Comparison of ENCODE assay signal across 14 mouse cellular contexts in the genomic region with DNA sequence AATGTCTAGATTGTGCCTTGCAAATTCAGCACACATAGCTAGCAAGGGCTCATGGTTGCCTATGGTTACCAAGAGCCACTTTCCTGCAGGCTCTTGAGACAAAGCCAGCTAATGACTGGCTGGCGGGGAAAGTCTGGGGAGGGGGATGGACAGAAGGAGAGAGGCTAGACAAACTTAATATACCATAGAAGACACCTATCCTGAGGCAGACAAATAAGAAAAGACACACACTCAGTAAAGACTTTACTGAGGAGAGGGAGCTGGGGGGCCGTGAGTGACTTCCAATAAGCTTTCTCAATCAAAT.
DNase-seq lines count a peak whose midpoint lies in the region; ATAC-seq and TF ChIP-seq lines count a peak whose summit lies in the region.
"Had no signal": no experiment of that assay in that cellular context is flagged by ENCODE, and none has a peak within 500 bp of the region (broad histone marks: within the 10 kb centered on the region; RNA-seq: fewer than 3 reads in every experiment).

No protein-coding gene starts in this region.

- no peaks in the 10 kb centered on the region for H3K9me3 ChIP-seq in forebrain, postnatal 0 days (ENCODE audit: low read length)
- H3K9me3 ChIP-seq in midbrain, embryonic 14.5 days (ENCODE audit: control insufficient read depth, low read length) = no peaks in the 10 kb centered on the region
- H3K9me3 ChIP-seq: liver, embryonic 12.5 days had no signal

- peak overlapping the region; percentile 47 for H3K27ac ChIP-seq in forebrain, postnatal 0 days (ENCODE audit: low read depth, low read length)
- peak overlapping the region; percentile 79 for H3K27ac ChIP-seq in midbrain, embryonic 14.5 days (replicated peaks; ENCODE audit: low read depth, low read length)
- H3K27ac ChIP-seq: liver, embryonic 12.5 days; macrophage had no signal

- 3% methylated on average over 2 of the region's 2 CpGs for WGBS in forebrain, postnatal 0 days
- WGBS in midbrain, embryonic 14.5 days = 19% methylated on average over 2 of the region's 2 CpGs

- H3K36me3 ChIP-seq in forebrain, postnatal 0 days (ENCODE audit: insufficient read depth) = no peaks in the 10 kb centered on the region
- H3K36me3 ChIP-seq in midbrain, embryonic 14.5 days (ENCODE audit: control insufficient read depth, insufficient read depth, low read length) = no peaks in the 10 kb centered on the region
- H3K36me3 ChIP-seq: liver, embryonic 12.5 days had no signal

- peak; percentile 13 for DNase-seq in right cerebral cortex, adult 18-20 months
- DNase-seq in right cerebral cortex, postnatal 36 days (ENCODE audit: low spot score in 2 of 2) = no peak
- DNase-seq in forebrain, postnatal 0 days = peak; percentile 74
- peak; percentile 78 for DNase-seq in midbrain, embryonic 14.5 days
- DNase-seq in ovary, postnatal 10 days (ENCODE audit: low spot score) = no peak
- DNase-seq in lung, adult 18-20 months = no peak
- DNase-seq in urinary bladder, adult 18-20 months (ENCODE audit: low spot score in 2 of 2) = no peak
- no peak for DNase-seq in cerebellum, adult 9-11 months
- DNase-seq: cerebellum, adult 8-10 months; kidney, postnatal 10 days had no signal

- H3K4me2 ChIP-seq in forebrain, postnatal 0 days (ENCODE audit: low read depth) = no peak overlapping the region
- peak overlapping the region; percentile 18 for H3K4me2 ChIP-seq in midbrain, embryonic 14.5 days (ENCODE audit: low read length)
- H3K4me2 ChIP-seq: liver, embryonic 12.5 days had no signal

- no peaks in the 10 kb centered on the region for H3K27me3 ChIP-seq in forebrain, postnatal 0 days (ENCODE audit: insufficient read depth, low read length)
- H3K27me3 ChIP-seq in midbrain, embryonic 14.5 days (ENCODE audit: control insufficient read depth, insufficient read depth, low read length) = no peaks in the 10 kb centered on the region
- H3K27me3 ChIP-seq: liver, embryonic 12.5 days; Patski had no signal

- no peak overlapping the region for H3K9ac ChIP-seq in forebrain, postnatal 0 days
- no peak overlapping the region for H3K9ac ChIP-seq in midbrain, embryonic 14.5 days (replicated peaks; ENCODE audit: low read length)
- H3K9ac ChIP-seq: liver, embryonic 12.5 days had no signal

- H3K4me3 ChIP-seq in forebrain, postnatal 0 days (ENCODE audit: low read depth, low read length) = no peak overlapping the region
- H3K4me3 ChIP-seq in midbrain, embryonic 14.5 days (replicated peaks; ENCODE audit: low read depth, low read length) = no peak overlapping the region
- H3K4me3 ChIP-seq: liver, embryonic 12.5 days had no signal

- peaks cover 15% of the 10 kb centered on the region for H3K4me1 ChIP-seq in forebrain, postnatal 0 days (ENCODE audit: insufficient read depth)
- H3K4me1 ChIP-seq in midbrain, embryonic 14.5 days (ENCODE audit: control insufficient read depth, insufficient read depth, low read length) = peaks cover 21% of the 10 kb centered on the region
- H3K4me1 ChIP-seq: liver, embryonic 12.5 days had no signal

- no peak for TF ChIP-seq CTCF in forebrain, postnatal 0 days (IDR thresholded peaks at IDR 0.05; ENCODE audit: low read depth)

- ATAC-seq in forebrain, postnatal 0 days = peak; percentile 76
- ATAC-seq in midbrain, embryonic 14.5 days (ENCODE audit: low FRiP score, low TSS enrichment) = peak; percentile 65; the same call in 1 of the 2 replicates
- ATAC-seq: CD4-positive, CD25-positive, alpha-beta regulatory T cell, adult 4 months; liver, embryonic 12.5 days; Patski had no signal

Comparison
In these comparisons a context has a peak if more than half of its experiments do, and no peak if none do; other contexts are left out.
1. DNase-seq: peak in right cerebral cortex, adult 18-20 months (single experiment), forebrain, postnatal 0 days (single experiment) and midbrain, embryonic 14.5 days (single experiment); none in right cerebral cortex, postnatal 36 days (0 of 2), ovary, postnatal 10 days (single experiment), lung, adult 18-20 months (0 of 2), urinary bladder, adult 18-20 months (0 of 2) and cerebellum, adult 9-11 months (single experiment).